Mouse (Mus musculus): ENCODE measurements around the gene Tle1. TPM values are rescaled to one million over a fixed set of nuclear protein-coding genes. Genes with fewer than 3 reads are reported as not detected.

Tle1 gene
- polyA plus RNA-seq, 1 experiment, result 5.8 TPM

- Histone ChIP-seq H3K4me3 (replicated peaks; ENCODE audit: control insufficient read depth, low read depth, low read length) (peak overlapping the region; percentile 66), H3K4me1 (ENCODE audit: control insufficient read depth, insufficient read depth, low read length) (no peaks in the 10 kb centered on the region), H3K27ac (ENCODE audit: control insufficient read depth, insufficient read depth, low read depth, low read length, poor library complexity) (peak overlapping the region; percentile 91)
- under 1% methylated on average over 103 of the region's 103 CpGs for WGBS
- TF ChIP-seq POLR2A (IDR thresholded peaks at IDR 0.05; ENCODE audit: borderline replicate concordance, control insufficient read depth, low read depth, low read length), result no peak
- TF ChIP-seq CTCF (IDR thresholded peaks at IDR 0.05; ENCODE audit: control insufficient read depth, insufficient read depth, low read length), result no peak
Measured at GRCm38 (mm10) chr4:72199571-72200558, 854 bp downstream of the Tle1 start.

GRCm38 (mm10) chr4:72198877-72199411 is 1.8 kb downstream of the Tle1 start:
- Histone ChIP-seq H3K4me1 (ENCODE audit: control insufficient read depth, insufficient read depth, low read length) (no peaks in the 10 kb centered on the region), H3K27ac (ENCODE audit: control insufficient read depth, insufficient read depth, low read depth, low read length, poor library complexity) (no peak overlapping the region), H3K4me3 (replicated peaks; ENCODE audit: control insufficient read depth, low read depth, low read length) (peak overlapping the region; percentile 57)
- no peak for TF ChIP-seq POLR2A (IDR thresholded peaks at IDR 0.05; ENCODE audit: borderline replicate concordance, control insufficient read depth, low read depth, low read length)
- peak; percentile 69 for TF ChIP-seq CTCF (IDR thresholded peaks at IDR 0.05; ENCODE audit: control insufficient read depth, insufficient read depth, low read length)
- 2% methylated on average over 22 of the region's 22 CpGs for WGBS

- H3K4me3 ChIP-seq (replicated peaks; ENCODE audit: control insufficient read depth, low read depth, low read length), result no peak overlapping the region
- no peaks in the 10 kb centered on the region for H3K4me1 ChIP-seq (ENCODE audit: control insufficient read depth, insufficient read depth, low read length)
- 38% methylated on average over 7 of the region's 7 CpGs for WGBS
- TF ChIP-seq CTCF (IDR thresholded peaks at IDR 0.05; ENCODE audit: control insufficient read depth, insufficient read depth, low read length) (no peak), POLR2A (IDR thresholded peaks at IDR 0.05; ENCODE audit: borderline replicate concordance, control insufficient read depth, low read depth, low read length) (no peak)
- H3K27ac ChIP-seq (ENCODE audit: control insufficient read depth, insufficient read depth, low read depth, low read length, poor library complexity), result no peak overlapping the region
Measured at GRCm38 (mm10) chr4:72197888-72198605, 2.7 kb downstream of the Tle1 start.

- 44% methylated on average over 6 of the region's 6 CpGs for WGBS
- Histone ChIP-seq H3K4me1 (ENCODE audit: control insufficient read depth, insufficient read depth, low read length) (no peaks in the 10 kb centered on the region), H3K4me3 (replicated peaks; ENCODE audit: control insufficient read depth, low read depth, low read length) (no peak overlapping the region), H3K27ac (ENCODE audit: control insufficient read depth, insufficient read depth, low read depth, low read length, poor library complexity) (no peak overlapping the region)
- TF ChIP-seq POLR2A (IDR thresholded peaks at IDR 0.05; ENCODE audit: borderline replicate concordance, control insufficient read depth, low read depth, low read length) (no peak), CTCF (IDR thresholded peaks at IDR 0.05; ENCODE audit: control insufficient read depth, insufficient read depth, low read length) (no peak)
Measured at GRCm38 (mm10) chr4:72195116-72195835, 5.4 kb downstream of the Tle1 start.

GRCm38 (mm10) chr4:72193276-72193675 is 7.4 kb downstream of the Tle1 start:
- Histone ChIP-seq H3K4me1 (ENCODE audit: control insufficient read depth, insufficient read depth, low read length) (no peaks in the 10 kb centered on the region), H3K27ac (ENCODE audit: control insufficient read depth, insufficient read depth, low read depth, low read length, poor library complexity) (no peak overlapping the region), H3K4me3 (replicated peaks; ENCODE audit: control insufficient read depth, low read depth, low read length) (no peak overlapping the region)
- TF ChIP-seq CTCF (IDR thresholded peaks at IDR 0.05; ENCODE audit: control insufficient read depth, insufficient read depth, low read length), result no peak
- no peak for TF ChIP-seq POLR2A (IDR thresholded peaks at IDR 0.05; ENCODE audit: borderline replicate concordance, control insufficient read depth, low read depth, low read length)
- whole genome bisulfite sequencing, result 65% methylated on average over 1 of the region's 1 CpGs

- Histone ChIP-seq H3K4me3 (replicated peaks; ENCODE audit: control insufficient read depth, low read depth, low read length) (no peak overlapping the region), H3K27ac (ENCODE audit: control insufficient read depth, insufficient read depth, low read depth, low read length, poor library complexity) (no peak overlapping the region), H3K4me1 (ENCODE audit: control insufficient read depth, insufficient read depth, low read length) (no peaks in the 10 kb centered on the region)
- 81% methylated on average over 5 of the region's 5 CpGs for WGBS
- TF ChIP-seq POLR2A (IDR thresholded peaks at IDR 0.05; ENCODE audit: borderline replicate concordance, control insufficient read depth, low read depth, low read length), result no peak
- TF ChIP-seq CTCF (IDR thresholded peaks at IDR 0.05; ENCODE audit: control insufficient read depth, insufficient read depth, low read length), result no peak
Measured at GRCm38 (mm10) chr4:72184476-72184875, 16.2 kb downstream of the Tle1 start.

- Histone ChIP-seq H3K4me3 (replicated peaks; ENCODE audit: control insufficient read depth, low read depth, low read length) (no peak overlapping the region), H3K27ac (ENCODE audit: control insufficient read depth, insufficient read depth, low read depth, low read length, poor library complexity) (no peak overlapping the region), H3K4me1 (ENCODE audit: control insufficient read depth, insufficient read depth, low read length) (no peaks in the 10 kb centered on the region)
- no peak for TF ChIP-seq POLR2A (IDR thresholded peaks at IDR 0.05; ENCODE audit: borderline replicate concordance, control insufficient read depth, low read depth, low read length)
- no peak for TF ChIP-seq CTCF (IDR thresholded peaks at IDR 0.05; ENCODE audit: control insufficient read depth, insufficient read depth, low read length)
Measured at GRCm38 (mm10) chr4:72182343-72182988, 18.3 kb downstream of the Tle1 start.

Data from bone marrow, adult 2 months (tissue).